42 mouse cellular contexts compared by ENCODE assay signal in genomic region chr7:43512519-43512918, GRCm38 (mm10). TPM values are rescaled to one million over a fixed set of nuclear protein-coding genes. Genes with fewer than 3 reads are reported as not detected.
"Had no signal": no experiment of that assay in that cellular context is flagged by ENCODE, and none has a peak within 500 bp of the region (broad histone marks: within the 10 kb centered on the region; RNA-seq: fewer than 3 reads in every experiment).

No protein-coding gene starts in this region.

- H3K9me3 ChIP-seq: heart, embryonic 12.5 days; heart, embryonic 13.5 days; heart, embryonic 15.5 days; hindbrain, embryonic 10.5 days; hindbrain, embryonic 12.5 days; hindbrain, embryonic 13.5 days; hindbrain, embryonic 15.5 days; intestine, embryonic 15.5 days; kidney, embryonic 15.5 days had no signal

- H3K4me3 ChIP-seq: heart, embryonic 12.5 days; heart, embryonic 13.5 days; heart, embryonic 15.5 days; hindbrain, embryonic 10.5 days; hindbrain, embryonic 12.5 days; hindbrain, embryonic 13.5 days; hindbrain, embryonic 15.5 days; intestine, embryonic 15.5 days; kidney, embryonic 15.5 days; layer of hippocampus, adult 2 months; left cerebral cortex, adult 2 months had no signal

- ATAC-seq: hindbrain, embryonic 16.5 days; hindbrain, postnatal 0 days; inflammation-experienced regulatory T-cells, adult 6 months; intestine, embryonic 15.5 days; intestine, embryonic 16.5 days; intestine, postnatal 0 days had no signal

- H3K9ac ChIP-seq: heart, embryonic 12.5 days; heart, embryonic 13.5 days; heart, embryonic 15.5 days; hindbrain, embryonic 12.5 days; hindbrain, embryonic 13.5 days; hindbrain, embryonic 14.5 days; hindbrain, embryonic 15.5 days; intestine, embryonic 15.5 days; kidney, embryonic 15.5 days had no signal

- DNase-seq: heart, postnatal 10 days; heart, postnatal 14 days; heart, postnatal 36 days; heart, postnatal 4 days; kidney, adult 11 months; kidney, adult 18-20 months; kidney, adult 2 months; kidney, adult 8-10 months; kidney, adult 9 months; kidney, postnatal 10 days; kidney, postnatal 14 days; kidney, postnatal 25 days; kidney, postnatal 36 days; kidney, postnatal 4 days; layer of hippocampus, adult 9-11 months; layer of hippocampus, postnatal 36 days had no signal

- H3K4me2 ChIP-seq: heart, embryonic 12.5 days; heart, embryonic 13.5 days; heart, embryonic 15.5 days; hindbrain, embryonic 12.5 days; hindbrain, embryonic 13.5 days; hindbrain, embryonic 14.5 days; hindbrain, embryonic 15.5 days; intestine, embryonic 15.5 days; kidney, embryonic 15.5 days had no signal

- H3K27me3 ChIP-seq: heart, embryonic 12.5 days; heart, embryonic 13.5 days; heart, embryonic 15.5 days; hindbrain, embryonic 12.5 days; hindbrain, embryonic 13.5 days; hindbrain, embryonic 15.5 days; intestine, embryonic 15.5 days; kidney, embryonic 15.5 days had no signal

- H3K4me1 ChIP-seq: heart, embryonic 12.5 days; heart, embryonic 13.5 days; heart, embryonic 15.5 days; hindbrain, embryonic 10.5 days; hindbrain, embryonic 12.5 days; hindbrain, embryonic 13.5 days; hindbrain, embryonic 15.5 days; intestine, embryonic 15.5 days; kidney, embryonic 15.5 days had no signal

- H3K27ac ChIP-seq: heart, embryonic 13.5 days; heart, embryonic 15.5 days; hindbrain, embryonic 10.5 days; hindbrain, embryonic 12.5 days; hindbrain, embryonic 13.5 days; hindbrain, embryonic 14.5 days; hindbrain, embryonic 15.5 days; hindbrain, postnatal 0 days; intestine, embryonic 15.5 days; kidney, embryonic 15.5 days; kidney, postnatal 0 days; layer of hippocampus, adult 2 months; left cerebral cortex, adult 2 months had no signal

- H3K36me3 ChIP-seq: heart, embryonic 12.5 days; heart, embryonic 13.5 days; heart, embryonic 15.5 days; hindbrain, embryonic 10.5 days; hindbrain, embryonic 12.5 days; hindbrain, embryonic 13.5 days; hindbrain, embryonic 15.5 days; intestine, embryonic 15.5 days; kidney, embryonic 15.5 days had no signal

RNA-seq across cellular contexts. Expression of gene 4931406B18Rik, which starts 6.8 kb away (rescaled TPM):
- polyA plus RNA-seq: heart, embryonic 12.5 days; heart, embryonic 13.5 days; heart, embryonic 14.5 days; heart, embryonic 15.5 days; heart, embryonic 16.5 days; heart, postnatal 0 days; hindbrain, embryonic 10.5 days; hindbrain, embryonic 11.5 days; hindbrain, embryonic 12.5 days; hindbrain, embryonic 13.5 days; hindbrain, postnatal 0 days; inflammation-experienced regulatory T-cells, adult 6 months; intestine, embryonic 14.5 days; intestine, embryonic 15.5 days; intestine, embryonic 16.5 days; intestine, postnatal 0 days; kidney, adult 2 months; kidney, embryonic 14.5 days; kidney, embryonic 15.5 days; kidney, embryonic 16.5 days; kidney, postnatal 0 days; large intestine, adult 2 months had no signal

RNA-seq across cellular contexts. Expression of gene Iglon5, which starts 22.6 kb away (rescaled TPM):
- polyA plus RNA-seq: heart, embryonic 15.5 days; heart, embryonic 16.5 days; heart, postnatal 0 days had no signal
